Mouse (Mus musculus) macrophage (primary cell): ENCODE data around the gene Gm37419. TPM values are rescaled to one million over a fixed set of nuclear protein-coding genes. Genes with fewer than 3 reads are reported as not detected.

ENCODE experiments used
- H3K27ac ChIP-seq: fragments of 350-480 bp; formaldehyde crosslinking; 2 replicates; pipeline ENCODE4 v1.9.0; 2021
- H3K36me3 ChIP-seq: fragments of 350-480 bp; formaldehyde crosslinking; 2 replicates; pipeline ENCODE4 v1.9.0; 2021; ENCODE audit errors: inconsistent target
- H3K4me3 ChIP-seq: fragments of 350-480 bp; formaldehyde crosslinking; 2 replicates; pipeline ENCODE4 v1.9.0; 2021; ENCODE audit errors: inconsistent target
- H3K79me2 ChIP-seq: fragments of 350-480 bp; formaldehyde crosslinking; 2 replicates; pipeline ENCODE4 v1.9.0; 2021; ENCODE audit errors: inconsistent target
- WGBS: methylation state at CpG from one replicate; pipeline ENCODE4 v1.1.7; 2026; ENCODE audit warnings: inconsistent platforms; ENCODE audit not compliant: missing documents; 5-methylcytosine and 5-hydroxymethylcytosine counted together
- polyA plus RNA-seq: library from polyadenylated mRNA; stranded (reverse); fragments of 250-400 nt; gene quantifications from 3 replicates; pipeline ENCODE4 v1.2.4, GENCODE M21; 2018; ENCODE audit warnings: inconsistent platforms
- total RNA-seq, 78 experiments: library from RNA; depleted of rRNA; stranded (reverse); fragments of 250-400 nt; gene quantifications; 1 replicate in 9 of 78; 2 replicates in 24 of 78; 3 replicates in 43 of 78; 4 replicates in 2 of 78; pipeline ENCODE4 v1.2.4; 2018; ENCODE audit warnings: inconsistent platforms in 56 of 78

Gm37419 gene
- not detected for total RNA-seq (2018; cell fraction: chromatin; rRNA removed)
- not detected for total RNA-seq (2018; cell fraction: cytosol; rRNA removed)
- total RNA-seq (2018; cell fraction: nucleus; rRNA removed), result not detected
- polyA plus RNA-seq, result not detected in 3 replicates

GRCm38 (mm10) chr16:23988466-23989208 lies at the start of gene Gm37419, which contains the start of gene Bcl6:
Gene Gm37419 (plus strand): TSS chr16:23988482.
Gene Bcl6 (minus strand): TSS chr16:23988852.
- peak within 1 kb of the TSS; percentile 83 for H3K4me3 ChIP-seq
- H3K27ac ChIP-seq, result peak within 1 kb of the TSS; percentile 84
- H3K79me2 ChIP-seq, result peaks cover 33% of the 10 kb centered on the region
- under 1% methylated on average over 68 of the region's 68 CpGs for WGBS
- no peaks in the 10 kb centered on the region for H3K36me3 ChIP-seq

GRCm38 (mm10) chr16:23944801-23945200 lies 43.5 kb upstream of the Gm37419 start:
- no peak overlapping the region for H3K4me3 ChIP-seq
- H3K27ac ChIP-seq, result no peak overlapping the region
- no peaks in the 10 kb centered on the region for H3K36me3 ChIP-seq
- H3K79me2 ChIP-seq, result no peaks in the 10 kb centered on the region
- 41% methylated on average over 3 of the region's 3 CpGs for WGBS

- Histone ChIP-seq H3K36me3 (no peaks in the 10 kb centered on the region), H3K27ac (no peak overlapping the region), H3K4me3 (no peak overlapping the region), H3K79me2 (no peaks in the 10 kb centered on the region)
- 95% methylated on average over 6 of the region's 6 CpGs for WGBS
These were observed 40.6 kb upstream of the Gm37419 start for GRCm38 (mm10) chr16:23947654-23948053.

- Histone ChIP-seq H3K36me3 (no peaks in the 10 kb centered on the region), H3K79me2 (no peaks in the 10 kb centered on the region), H3K27ac (no peak overlapping the region), H3K4me3 (no peak overlapping the region)
- 86% methylated on average over 4 of the region's 4 CpGs for WGBS
These were observed 36.1 kb upstream of the Gm37419 start for GRCm38 (mm10) chr16:23952101-23952727.

- 73% methylated on average over 11 of the region's 11 CpGs for WGBS
- H3K79me2 ChIP-seq, result no peaks in the 10 kb centered on the region
- no peak overlapping the region for H3K27ac ChIP-seq
- no peaks in the 10 kb centered on the region for H3K36me3 ChIP-seq
- H3K4me3 ChIP-seq, result no peak overlapping the region
These were observed 34.9 kb upstream of the Gm37419 start for GRCm38 (mm10) chr16:23953189-23953958.

- Histone ChIP-seq H3K27ac (no peak overlapping the region), H3K79me2 (no peaks in the 10 kb centered on the region), H3K36me3 (no peaks in the 10 kb centered on the region), H3K4me3 (no peak overlapping the region)
- WGBS, result 40% methylated on average over 1 of the region's 1 CpGs
These were observed 34.4 kb upstream of the Gm37419 start for GRCm38 (mm10) chr16:23953959-23954260.

- Histone ChIP-seq H3K79me2 (no peaks in the 10 kb centered on the region), H3K36me3 (peaks cover 2% of the 10 kb centered on the region; the same call in 1 of the 2 replicates), H3K4me3 (no peak overlapping the region), H3K27ac (no peak overlapping the region)
These were observed 29.3 kb upstream of the Gm37419 start for GRCm38 (mm10) chr16:23958938-23959337.

- Histone ChIP-seq H3K4me3 (no peak overlapping the region), H3K79me2 (no peaks in the 10 kb centered on the region), H3K36me3 (peaks cover 35% of the 10 kb centered on the region), H3K27ac (no peak overlapping the region)
- WGBS, result 88% methylated on average over 2 of the region's 2 CpGs
These were observed 25.9 kb upstream of the Gm37419 start for GRCm38 (mm10) chr16:23962401-23962800.

GRCm38 (mm10) chr16:23963896-23964668 lies 24.2 kb upstream of the Gm37419 start:
- H3K79me2 ChIP-seq, result no peaks in the 10 kb centered on the region
- peaks cover 52% of the 10 kb centered on the region for H3K36me3 ChIP-seq
- no peak overlapping the region for H3K27ac ChIP-seq
- H3K4me3 ChIP-seq, result no peak overlapping the region
- 95% methylated on average over 22 of the region's 22 CpGs for WGBS

- H3K36me3 ChIP-seq, result peaks cover 59% of the 10 kb centered on the region
- H3K27ac ChIP-seq, result no peak overlapping the region
- H3K79me2 ChIP-seq, result no peaks in the 10 kb centered on the region
- no peak overlapping the region for H3K4me3 ChIP-seq
- 93% methylated on average over 14 of the region's 14 CpGs for WGBS
These were observed 23.4 kb upstream of the Gm37419 start for GRCm38 (mm10) chr16:23964706-23965367.

GRCm38 (mm10) chr16:23966066-23966465 lies 22.2 kb upstream of the Gm37419 start:
- Histone ChIP-seq H3K4me3 (no peak overlapping the region), H3K79me2 (no peaks in the 10 kb centered on the region), H3K27ac (no peak overlapping the region), H3K36me3 (peaks cover 72% of the 10 kb centered on the region)
- WGBS, result 92% methylated on average over 14 of the region's 14 CpGs

GRCm38 (mm10) chr16:23967301-23967700 lies 21.0 kb upstream of the Gm37419 start:
- 93% methylated on average over 7 of the region's 7 CpGs for WGBS
- Histone ChIP-seq H3K27ac (no peak overlapping the region), H3K36me3 (peaks cover 84% of the 10 kb centered on the region), H3K79me2 (no peaks in the 10 kb centered on the region), H3K4me3 (no peak overlapping the region)

- H3K36me3 ChIP-seq, result peaks cover 98% of the 10 kb centered on the region
- no peaks in the 10 kb centered on the region for H3K79me2 ChIP-seq
- no peak overlapping the region for H3K4me3 ChIP-seq
- WGBS, result 97% methylated on average over 4 of the region's 4 CpGs
- H3K27ac ChIP-seq, result no peak overlapping the region
These were observed 19.4 kb upstream of the Gm37419 start for GRCm38 (mm10) chr16:23968888-23969287.

- 93% methylated on average over 14 of the region's 14 CpGs for WGBS
These were observed 18.4 kb upstream of the Gm37419 start for GRCm38 (mm10) chr16:23969919-23970318.

More at GRCm38 (mm10) chr16:23969919-23970318, 18.4 kb upstream of the Gm37419 start:
- H3K79me2 ChIP-seq, result no peaks in the 10 kb centered on the region
- no peak overlapping the region for H3K4me3 ChIP-seq
- H3K36me3 ChIP-seq, result peaks cover 98% of the 10 kb centered on the region
- H3K27ac ChIP-seq, result no peak overlapping the region
